Mouse (Mus musculus) CH12.LX (cell line): ENCODE measurements around the gene Cdipt.

ENCODE experiments used
- CTCF ChIP-seq, 2 experiments: IDR thresholded peaks in 1 of 2; conservative IDR thresholded peaks in 1 of 2; 2 replicates each; pipeline ENCODE4 v1.5.1; 2011 to 2012; ENCODE audit warnings: low read depth in 2 of 2, low read length in 2 of 2, improper control_type of control experiment in 1 of 2, inconsistent platforms in 1 of 2, mild to moderate bottlenecking in 1 of 2, moderate library complexity in 1 of 2
- HCFC1 ChIP-seq: IDR thresholded peaks from 2 replicates; pipeline ENCODE4 v1.6.1; 2012; ENCODE audit warnings: low read depth, mild to moderate bottlenecking, inconsistent platforms, low read length, improper control_type of control experiment
- KAT2A ChIP-seq: IDR thresholded peaks from 2 replicates; pipeline ENCODE4 v1.6.1; 2012; ENCODE audit warnings: low read length, improper control_type of control experiment, inconsistent platforms; ENCODE audit not compliant: insufficient replicate concordance
- MAX ChIP-seq: IDR thresholded peaks from 2 replicates; pipeline ENCODE4 v1.6.1; 2011; ENCODE audit warnings: low read length, improper control_type of control experiment
- MAZ ChIP-seq: IDR thresholded peaks from 2 replicates; pipeline ENCODE4 v1.6.1; 2012; ENCODE audit warnings: low read depth, mild to moderate bottlenecking, inconsistent platforms, low read length, improper control_type of control experiment, moderate library complexity
- POLR2A ChIP-seq: IDR thresholded peaks from 2 replicates; pipeline ENCODE4 v1.6.1; 2011; ENCODE audit warnings: low read depth, mild to moderate bottlenecking, improper control_type of control experiment, low read length
- UBTF ChIP-seq: IDR thresholded peaks from 2 replicates; pipeline ENCODE4 v1.6.1; 2012; ENCODE audit warnings: low read depth, mild to moderate bottlenecking, inconsistent platforms, low read length, improper control_type of control experiment, moderate library complexity
- USF1 ChIP-seq: IDR thresholded peaks from 2 replicates; pipeline ENCODE4 v1.6.1; 2014; ENCODE audit warnings: low read depth, mild to moderate bottlenecking, inconsistent platforms, low read length, improper control_type of control experiment
- ZKSCAN1 ChIP-seq: IDR thresholded peaks from 2 replicates; pipeline ENCODE4 v1.6.1; 2012; ENCODE audit warnings: low read depth, inconsistent platforms, low read length, improper control_type of control experiment, borderline replicate concordance

DNA sequence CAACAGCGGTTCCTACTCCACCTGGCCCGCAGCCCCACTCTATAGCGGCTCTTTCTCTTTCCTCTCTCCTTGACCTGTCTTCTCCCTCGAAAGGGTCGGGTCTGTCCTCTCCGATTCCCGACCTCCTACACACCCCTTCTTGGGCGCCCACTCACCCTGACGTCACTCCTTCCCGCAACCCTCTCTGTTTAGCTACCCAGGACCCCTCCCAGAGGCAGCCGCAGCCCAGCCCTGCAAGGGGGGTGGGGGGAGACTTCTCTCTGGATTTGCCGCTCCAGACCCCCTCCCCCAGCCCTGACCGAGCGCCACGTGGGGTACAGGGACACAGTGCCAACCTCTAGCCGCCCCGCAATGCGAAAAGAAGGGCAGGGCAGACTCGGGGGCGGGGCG is 26.3 kb upstream of the Cdipt start, which contains the start of gene Asphd1:
- no peak for TF ChIP-seq POLR2A
- no peak for TF ChIP-seq USF1
- no peak for TF ChIP-seq MAZ
- TF ChIP-seq KAT2A = no peak
- no peak for TF ChIP-seq CTCF (conservative IDR thresholded peaks at IDR 0.05 in 1 of 2, IDR thresholded peaks at IDR 0.05 in 1 of 2; ENCODE audit: low read depth in 2 of 2, low read length in 2 of 2)
- TF ChIP-seq HCFC1 = no peak
- no peak for TF ChIP-seq ZKSCAN1
- no peak for TF ChIP-seq UBTF
- TF ChIP-seq MAX = no peak
